In genomic region chr7:98656531-98657221, GRCm38 (mm10) we compare ENCODE assay signal across 8 mouse cellular contexts. TPM values are rescaled to one million over a fixed set of nuclear protein-coding genes. Genes with fewer than 3 reads are reported as not detected.
DNase-seq lines count a peak whose midpoint lies in the region; ATAC-seq and TF ChIP-seq lines count a peak whose summit lies in the region.

TSS of gene Emsy (minus strand) at chr7:98656783.

- peak within 1 kb of the TSS; percentile 87 to 93 for H3K4me3 ChIP-seq in ES-E14 (ENCODE audit: insufficient read depth in 1 of 2, low read depth in 1 of 2, low read length in 2 of 2, poor library complexity in 1 of 2, severe bottlenecking in 1 of 2)
- H3K4me3 ChIP-seq in forebrain, embryonic 15.5 days = peak within 1 kb of the TSS; percentile 85
- H3K4me3 ChIP-seq in lung, adult 2 months (replicated peaks; ENCODE audit: extremely low read depth, low read depth, low read length) = peak within 1 kb of the TSS; percentile 81

- peak within 1 kb of the TSS; percentile 93 for H3K9ac ChIP-seq in ES-E14 (ENCODE audit: insufficient read depth, low read depth, low read length, poor library complexity, severe bottlenecking)
- H3K9ac ChIP-seq in forebrain, embryonic 15.5 days (replicated peaks) = peak within 1 kb of the TSS; percentile 82

- no peaks in the 10 kb centered on the region for H3K4me1 ChIP-seq in ES-E14 (ENCODE audit: control insufficient read depth in 2 of 2, insufficient read depth in 2 of 2, low read length in 2 of 2, poor library complexity in 1 of 2)
- H3K4me1 ChIP-seq in forebrain, embryonic 15.5 days = peaks cover 42% of the 10 kb centered on the region
- H3K4me1 ChIP-seq in lung, adult 2 months (ENCODE audit: control insufficient read depth, insufficient read depth, low read length) = peaks cover 2% of the 10 kb centered on the region; the same call in 1 of the 2 replicates

- H3K4me2 ChIP-seq in forebrain, embryonic 15.5 days (replicated peaks) = peak within 1 kb of the TSS; percentile 71

- H3K9me3 ChIP-seq in ES-E14 (ENCODE audit: control insufficient read depth, insufficient read depth, low read depth, low read length) = no peaks in the 10 kb centered on the region
- H3K9me3 ChIP-seq in forebrain, embryonic 15.5 days = no peaks in the 10 kb centered on the region

- no peaks in the 10 kb centered on the region for H3K27me3 ChIP-seq in forebrain, embryonic 15.5 days

- peaks cover under 1% of the 10 kb centered on the region for H3K36me3 ChIP-seq in ES-E14 (ENCODE audit: control insufficient read depth, insufficient read depth, low read length, poor library complexity, severe bottlenecking)
- peaks cover 17% of the 10 kb centered on the region for H3K36me3 ChIP-seq in forebrain, embryonic 15.5 days

- DNase-seq in ES-E14 (ENCODE audit: low read depth, low spot score) = peak; percentile 95
- peak; percentile 98 for DNase-seq in cerebellum, adult 11-12 months
- DNase-seq in heart, postnatal 25 days (ENCODE audit: low spot score) = peak; percentile 93
- DNase-seq in layer of hippocampus, adult 18-20 months (ENCODE audit: low spot score in 2 of 2) = peak; percentile 98
- DNase-seq in lung, adult 2 months = peak; percentile 90
- DNase-seq in thymus, adult 18-20 months = peak; percentile 84 to 91

- TF ChIP-seq CTCF in lung, adult 2 months (IDR thresholded peaks at IDR 0.05; ENCODE audit: insufficient read depth, low read length) = no peak

- peak; percentile 98 for ATAC-seq in forebrain, embryonic 15.5 days (replicated peaks)
- peak; percentile 95 for ATAC-seq in neutrophil, adult 5-6 weeks (ENCODE audit: extremely low read depth, insufficient number of reproducible peaks, low FRiP score, poor library complexity, severe bottlenecking)

- WGBS in forebrain, embryonic 15.5 days = under 1% methylated on average over 42 of the region's 42 CpGs
- under 1% methylated on average over 42 of the region's 42 CpGs for whole genome bisulfite sequencing in lung, adult 2 months

- in situ Hi-C loops in ES-E14 (cut with MboI; ENCODE audit: low sequenced_read_pairs in 2 of 2, unreplicated experiment in 2 of 2) = no loop called here

- peak within 1 kb of the TSS; percentile 80 for H3K27ac ChIP-seq in ES-E14 (ENCODE audit: insufficient read depth, low read depth, low read length, poor library complexity, severe bottlenecking)
- H3K27ac ChIP-seq in forebrain, embryonic 15.5 days (replicated peaks) = peak within 1 kb of the TSS; percentile 97

- peak; percentile 93; the same call in 1 of the 2 replicates for TF ChIP-seq POLR2A in lung, adult 2 months (IDR thresholded peaks at IDR 0.05; ENCODE audit: borderline replicate concordance, extremely low read depth, low read depth, low read length)

- intact Hi-C loops in heart, postnatal 25 days (cut with DNase I) = loop anchor here (2.0 kb wide), 1 partner anchor 46 kb away; the partner anchor contains the start of gene Thap12

TF ChIP-seq in ES-E14, 5 proteins besides CTCF, POLR2A, EP300 and RAD21:
- TF ChIP-seq HCFC1 (IDR thresholded peaks at IDR 0.05; ENCODE audit: borderline replicate concordance, insufficient read depth, low read length) = peak; percentile 94
- no peak for TF ChIP-seq ZNF384 (IDR thresholded peaks at IDR 0.05; ENCODE audit: low read depth, low read length)

RNA-seq across cellular contexts. Expression of gene Emsy, which starts in this region (rescaled TPM):
- total RNA-seq in ES-E14 (2012; rRNA removed) = 25.5 and 30.7 TPM in 2 replicates
- polyA plus RNA-seq in forebrain, embryonic 15.5 days (2015; fragmentation: Nextera tagmentation; extraction: Ambion mirVana) = 35.3 and 40.2 TPM in 2 replicates
- 10 to 100 TPM; 25.0 to 31.1 TPM for total RNA-seq in heart, postnatal 25 days (2021)
- total RNA-seq in layer of hippocampus, adult 18-20 months (2021) = 10 to 100 TPM; 71.0 to 72.1 TPM
- polyA plus RNA-seq in lung, adult 2 months (2012; rRNA removed) = 18.9 and 20.2 TPM in 2 replicates
- total RNA-seq in neutrophil, adult 5-6 weeks (2017) = 69.7 and 95.3 TPM in 2 replicates

Comparison
In these comparisons a context has a peak if more than half of its experiments do, and no peak if none do; other contexts are left out.
1. Peak in every context shown above with its lines: DNase-seq, ATAC-seq, H3K4me3 ChIP-seq and H3K27ac ChIP-seq.